Mouse (Mus musculus) frontal cortex, postnatal 25 days (tissue): Measurements from ENCODE around the gene Cdkl2.

ENCODE experiments used
- DNase-seq, 2 experiments: peaks; one replicate each; pipeline ENCODE4 v3.0.0; 2022; ENCODE audit warnings: low spot score in 2 of 2

Gene Cdkl2

GRCm38 (mm10) chr5:92043783-92044182, at the start of gene Cdkl2:
Cdkl2 (minus strand) TSS chr5:92043883.
- DNase-seq: no peak

GRCm38 (mm10) chr5:92087469-92087868, 43.8 kb upstream of the Cdkl2 start:
- no peak for DNase-seq

DNA sequence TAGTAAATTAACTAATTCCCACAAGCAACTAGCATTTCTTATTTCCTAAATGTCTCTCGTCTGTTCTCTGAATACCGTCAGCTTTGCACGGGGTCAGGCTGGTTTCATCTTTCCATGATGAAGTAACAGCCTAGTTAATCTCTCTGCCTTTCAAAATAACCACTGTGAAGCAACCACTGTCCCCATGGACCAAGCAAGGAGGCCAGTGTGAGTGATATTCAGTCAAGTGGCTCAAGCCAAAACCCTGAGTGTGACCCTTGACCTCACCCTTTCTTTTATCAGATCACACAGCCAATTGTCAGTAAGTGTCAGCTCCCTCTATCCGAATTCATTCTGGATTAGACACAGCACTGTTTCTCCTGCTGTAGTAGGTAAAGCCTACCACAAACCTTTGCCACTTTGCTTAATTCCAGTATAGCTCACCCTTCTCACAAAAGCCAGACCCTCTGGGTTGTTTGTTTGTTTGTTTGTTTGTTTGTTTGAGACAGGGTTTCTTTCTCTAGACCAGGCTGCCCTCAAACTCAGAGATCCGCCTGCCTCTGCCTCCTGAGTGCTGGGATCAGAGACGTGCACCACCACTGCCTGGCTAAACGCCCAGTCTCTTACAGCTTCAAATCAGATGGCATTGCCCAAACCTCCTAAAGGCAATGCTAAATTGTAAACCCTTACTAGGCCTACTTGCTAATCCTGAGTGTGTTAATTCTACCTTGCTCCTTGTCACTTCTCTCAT, 42.3 kb upstream of the Cdkl2 start:
- DNase-seq: no peak

DNA sequence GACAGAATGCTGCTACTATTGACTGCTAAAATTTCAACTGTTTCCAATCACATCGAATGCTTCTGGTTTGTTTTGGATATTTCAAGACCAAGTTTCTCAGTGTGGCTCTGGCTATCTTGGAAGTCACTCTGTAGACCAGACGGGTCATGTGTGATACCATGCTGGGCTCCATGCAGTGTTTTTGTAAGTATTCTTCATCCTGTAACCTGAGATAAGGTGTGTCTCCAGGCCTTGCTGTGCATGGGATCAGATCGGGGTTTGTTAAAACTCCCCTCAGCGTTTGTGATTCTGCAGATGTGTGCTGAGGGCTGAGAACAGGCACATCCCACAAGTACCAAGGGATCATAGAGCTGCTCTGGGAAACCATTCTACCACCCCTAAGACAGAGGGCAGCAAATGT, 41.6 kb upstream of the Cdkl2 start:
- no peak for DNase-seq

- DNase-seq: peak; percentile 91 to 92
Measured at GRCm38 (mm10) chr5:92083417-92084038, 39.8 kb upstream of the Cdkl2 start, which contains the start of gene G3bp2. G3bp2 (minus strand) TSS chr5:92083719.

DNA sequence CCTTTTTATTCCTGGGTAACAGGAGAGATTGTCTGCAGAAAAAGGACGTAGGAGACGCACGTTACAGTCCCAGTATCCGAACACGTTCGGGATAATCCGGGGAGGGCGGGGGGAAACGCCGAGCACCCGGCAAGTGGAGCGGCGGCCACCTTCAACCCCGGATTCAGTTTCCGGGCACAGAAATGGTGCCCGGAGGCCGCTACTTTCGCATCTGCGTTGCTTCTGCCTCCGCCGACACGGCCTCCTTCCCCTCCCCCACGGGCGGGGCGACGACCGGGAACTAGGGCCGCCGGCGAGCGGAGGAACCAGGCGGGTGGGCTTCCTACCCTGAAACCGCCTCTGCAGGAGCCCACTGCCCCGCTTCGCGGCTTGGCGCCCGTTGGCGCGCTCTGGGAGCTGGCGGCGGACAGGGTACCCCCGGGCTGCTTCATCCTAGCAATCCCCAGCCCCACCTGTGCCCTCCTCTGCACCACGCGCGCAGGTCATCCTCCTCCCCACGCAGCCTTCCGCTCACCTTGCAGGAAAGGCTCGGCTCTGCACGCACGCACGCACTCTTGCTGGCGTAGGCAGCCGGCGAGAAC, 39.2 kb upstream of the Cdkl2 start:
- peak in 1 of 2 experiments; percentile 51 for DNase-seq

DNA sequence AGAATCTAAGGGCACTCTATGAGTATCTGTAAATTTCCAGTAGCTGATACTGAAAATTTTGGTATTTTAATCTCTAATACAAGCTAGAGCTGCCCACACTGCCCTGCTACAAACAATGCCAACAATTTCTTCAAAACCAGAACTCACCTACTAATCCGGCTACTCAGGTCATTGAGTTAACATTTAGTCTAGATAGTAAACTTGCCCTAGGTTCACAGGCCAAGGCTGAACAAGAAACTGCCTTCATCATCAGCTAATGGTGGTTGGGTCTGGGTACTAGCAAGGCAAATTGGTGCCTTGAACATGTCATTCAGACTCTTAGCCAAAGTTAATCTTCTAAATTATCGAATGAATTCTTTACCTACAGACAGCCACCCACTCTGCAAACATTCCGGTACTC, 37.6 kb upstream of the Cdkl2 start:
- no peak for DNase-seq

DNA sequence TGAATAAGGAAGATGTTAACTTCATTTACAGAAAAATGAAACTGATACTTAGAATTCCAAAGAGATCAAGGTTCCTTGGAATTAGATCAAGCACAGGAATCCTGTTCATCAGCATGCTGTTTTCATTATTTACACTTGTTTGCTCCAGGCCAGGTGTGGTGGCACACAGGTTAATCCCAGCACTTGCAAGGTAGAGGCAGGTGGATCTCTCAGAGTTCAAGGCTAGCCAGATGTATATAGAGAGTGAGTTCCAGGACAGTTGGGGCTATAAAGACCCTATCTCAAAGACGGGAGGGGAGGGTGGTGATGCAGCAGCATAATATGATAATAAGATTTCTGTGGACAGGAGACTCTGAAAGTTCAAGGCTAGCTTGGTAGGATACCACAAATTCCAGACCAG, 36.7 kb upstream of the Cdkl2 start:
- no peak for DNase-seq

- DNase-seq: no peak
Measured at GRCm38 (mm10) chr5:92079304-92079703, 35.6 kb upstream of the Cdkl2 start.

DNA sequence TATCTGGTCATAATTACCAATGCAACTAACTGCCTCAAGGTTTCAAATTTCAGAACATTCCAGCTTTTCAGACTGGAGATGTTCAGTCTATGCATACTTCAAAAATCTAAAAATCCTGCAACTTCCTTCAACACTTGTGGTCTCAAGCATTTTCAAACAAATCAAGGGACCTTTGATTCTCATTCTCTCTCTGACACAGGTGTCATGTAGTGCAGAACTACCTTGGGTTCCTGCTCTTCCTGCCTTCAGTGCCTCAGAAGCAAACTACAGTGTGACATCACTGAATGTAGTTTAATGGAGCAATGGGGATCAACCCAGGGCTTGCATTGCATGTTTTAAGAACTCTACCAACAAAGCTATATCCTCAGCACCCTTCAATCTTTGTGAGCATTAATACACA, 35.1 kb upstream of the Cdkl2 start:
- no peak for DNase-seq

DNA sequence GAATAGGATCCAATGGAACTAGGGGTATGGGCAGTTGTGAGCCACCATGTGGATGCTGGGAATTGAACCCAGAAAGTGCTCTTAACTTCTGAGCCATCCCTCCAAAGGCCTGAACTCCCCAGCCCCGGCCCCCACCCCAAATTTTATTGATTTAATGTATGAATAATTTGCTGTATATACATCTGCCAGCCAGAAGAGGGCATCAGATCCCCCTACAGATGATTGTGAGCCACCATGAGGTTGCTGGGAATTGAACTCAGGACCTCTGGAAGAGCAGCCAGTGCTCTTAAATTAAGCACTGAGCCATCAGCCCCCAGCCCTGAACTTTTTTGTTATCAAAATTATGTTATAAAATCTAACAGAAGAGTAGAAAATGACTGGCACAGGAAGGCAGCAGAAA, 32.6 kb upstream of the Cdkl2 start:
- DNase-seq: no peak

GRCm38 (mm10) chr5:92074061-92074460, 30.4 kb upstream of the Cdkl2 start:
- no peak for DNase-seq

- DNase-seq: no peak
Measured at GRCm38 (mm10) chr5:92063192-92063591, 19.5 kb upstream of the Cdkl2 start.

DNA sequence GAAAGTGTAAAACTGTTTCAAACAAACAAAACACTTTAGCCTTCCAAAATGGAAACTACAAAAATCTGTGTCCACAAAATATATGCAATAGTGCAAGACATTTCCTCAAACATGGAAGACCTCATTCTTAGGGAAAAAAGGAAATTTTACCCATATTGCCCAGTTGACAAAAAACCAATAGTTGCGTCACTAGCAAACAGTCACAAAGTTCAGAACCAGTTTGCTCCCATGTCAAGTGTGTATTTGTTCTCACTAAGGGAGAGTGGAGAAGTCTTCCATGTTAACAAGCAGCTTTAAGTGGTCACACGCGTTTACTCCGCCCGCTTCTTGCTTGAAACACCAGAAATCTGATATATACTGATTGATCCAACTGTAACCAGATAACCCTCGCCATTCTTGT, 9.2 kb upstream of the Cdkl2 start:
- DNase-seq: no peak

- no peak for DNase-seq
Measured at GRCm38 (mm10) chr5:92050419-92050818, 6.7 kb upstream of the Cdkl2 start.

- DNase-seq: peak; percentile 93 to 94
Measured at GRCm38 (mm10) chr5:92042377-92043348, 1.0 kb downstream of the Cdkl2 start.

- no peak for DNase-seq
Measured at GRCm38 (mm10) chr5:92019960-92020359, 23.7 kb downstream of the Cdkl2 start.

GRCm38 (mm10) chr5:92011756-92012155, 31.9 kb downstream of the Cdkl2 start:
- DNase-seq: no peak

DNA sequence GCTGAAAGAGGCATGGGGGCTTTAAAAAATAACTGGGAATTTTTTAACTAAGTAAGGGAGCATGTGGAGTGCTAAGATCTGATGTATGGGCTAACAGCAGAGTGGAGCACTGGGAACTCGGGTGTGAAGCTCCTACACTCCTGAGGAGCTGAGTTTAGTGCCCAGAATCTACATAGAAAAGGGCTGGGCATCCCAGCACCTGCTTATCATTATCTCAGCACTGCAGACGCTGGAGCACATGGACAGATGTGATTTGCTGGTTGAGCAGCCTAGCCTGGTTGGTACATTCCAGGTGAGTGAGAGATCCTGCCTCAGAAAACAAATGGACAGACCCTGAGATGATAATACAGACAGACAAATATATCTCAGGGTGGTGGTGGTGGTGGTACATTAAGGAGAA, 33.9 kb downstream of the Cdkl2 start:
- no peak for DNase-seq

GRCm38 (mm10) chr5:92003011-92003410, 40.7 kb downstream of the Cdkl2 start:
- no peak for DNase-seq

- DNase-seq: no peak
Measured at GRCm38 (mm10) chr5:92000770-92001169, 42.9 kb downstream of the Cdkl2 start.

DNA sequence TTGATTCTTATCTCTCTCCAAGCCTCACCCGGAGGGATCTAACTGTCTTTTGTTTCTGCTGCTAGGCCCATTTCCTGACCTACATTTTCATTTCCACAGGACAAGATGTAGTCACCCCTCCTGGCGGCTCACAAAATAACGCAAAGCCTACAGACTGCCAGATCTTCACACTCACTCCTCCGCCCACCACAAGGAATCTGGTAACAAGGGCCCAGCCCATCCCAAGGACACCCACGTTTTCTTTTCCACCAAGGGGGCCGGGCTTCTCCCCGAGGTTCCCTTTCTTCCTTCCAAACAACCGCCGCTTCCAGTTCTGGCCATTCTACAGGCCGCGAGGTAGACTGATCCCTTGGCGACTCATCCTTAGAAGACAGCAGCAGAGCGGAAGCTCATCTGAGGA, 49.1 kb downstream of the Cdkl2 start:
- DNase-seq: peak in 1 of 2 experiments; percentile 12
